Mouse (Mus musculus) liver, postnatal 0 days (tissue): ENCODE measurements around the gene Mdga1. TPM values are rescaled to one million over a fixed set of nuclear protein-coding genes. Genes with fewer than 3 reads are reported as not detected.

Experiments
- ATAC-seq: fragments of 200-750 bp; cut with Nextera tagmentation; 2 replicates; pipeline ENCODE4 v1.8.0; 2017; ENCODE audit warnings: mild to moderate bottlenecking, moderate library complexity
- DNase-seq: peaks from one replicate; pipeline ENCODE4 v3.0.0-alpha.2; 2016
- H3K27ac ChIP-seq: fragments of 300-500 bp; sonication (generic); 2 replicates; pipeline ENCODE4 v1.5.1; 2014; ENCODE audit warnings: antibody characterized with exemption, moderate library complexity, mild to moderate bottlenecking, low read depth
- H3K27me3 ChIP-seq: fragments of 300-500 bp; sonication (generic); 2 replicates; pipeline ENCODE4 v1.6.1; 2014; ENCODE audit warnings: low read length, control low read depth, mixed read lengths; ENCODE audit not compliant: insufficient read depth
- H3K36me3 ChIP-seq: fragments of 300-500 bp; sonication (generic); replicated peaks from 2 replicates; pipeline ENCODE4 v1.6.1; 2014; ENCODE audit warnings: mild to moderate bottlenecking, control low read depth, low read length, moderate library complexity, mixed read lengths; ENCODE audit not compliant: insufficient read depth
- H3K4me1 ChIP-seq: fragments of 300-500 bp; sonication (generic); 2 replicates; pipeline ENCODE4 v1.6.1; 2014; ENCODE audit warnings: antibody characterized with exemption, mild to moderate bottlenecking, control low read depth; ENCODE audit not compliant: insufficient read depth
- H3K4me2 ChIP-seq: fragments of 300-500 bp; sonication (generic); 2 replicates; pipeline ENCODE4 v1.6.1; 2014; ENCODE audit warnings: low read depth, mild to moderate bottlenecking, low read length, moderate library complexity, mixed read lengths
- H3K4me3 ChIP-seq: fragments of 300-500 bp; sonication (generic); 2 replicates; pipeline ENCODE4 v1.5.1; 2014; ENCODE audit warnings: low read depth, low read length
- H3K9ac ChIP-seq: fragments of 300-500 bp; sonication (generic); replicated peaks from 2 replicates; pipeline ENCODE4 v1.6.1; 2014; ENCODE audit warnings: mild to moderate bottlenecking, moderate library complexity
- H3K9me3 ChIP-seq: fragments of 300-500 bp; sonication (generic); 2 replicates; pipeline ENCODE4 v1.6.1; 2016; ENCODE audit warnings: mild to moderate bottlenecking, control low read depth, low read length, mixed read lengths
- CTCF ChIP-seq: sonication (generic); IDR thresholded peaks from 2 replicates; pipeline ENCODE4 v1.5.1; 2016; ENCODE audit warnings: antibody characterized with exemption, low read depth
- EP300 ChIP-seq: IDR thresholded peaks from 2 replicates; pipeline ENCODE4 v1.6.1; 2016; ENCODE audit warnings: antibody characterized with exemption, low read depth, mild to moderate bottlenecking
- WGBS: fragments of 180-500 bp; shearing (Covaris S2); extraction: QIAGEN DNeasy Blood & Tissue Kit; methylation state at CpG from one replicate; pipeline ENCODE4 v1.1.7; 2014; ENCODE audit not compliant: insufficient replicate concordance; 5-methylcytosine and 5-hydroxymethylcytosine counted together
- polyA plus RNA-seq: library from polyadenylated mRNA; unstranded; fragments of >200 nt; fragmentation: Nextera tagmentation; extraction: Ambion mirVana; gene quantifications from 2 replicates; pipeline ENCODE4 v1.2.1, GENCODE M21; 2015

Gene Mdga1
- polyA plus RNA-seq, 1 experiment from 2014 or later, result 2.0 TPM

DNA sequence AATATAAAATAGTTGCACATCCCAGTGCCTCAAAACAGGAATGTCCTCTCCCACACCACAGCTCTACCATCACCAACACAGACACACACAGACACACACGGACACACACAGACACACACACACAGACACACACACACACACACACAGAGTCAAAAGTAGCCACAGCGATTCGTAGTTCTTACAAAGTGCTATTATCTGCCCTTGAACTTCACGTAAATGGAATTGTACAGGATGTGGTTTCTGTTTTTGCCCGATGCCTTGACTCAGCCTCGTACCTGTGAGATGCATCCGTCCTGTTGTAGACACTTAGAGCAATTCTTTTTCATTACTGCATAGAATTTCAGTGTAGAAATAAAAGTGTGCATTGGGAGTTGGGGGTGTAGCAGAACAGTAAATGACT, 3.3 kb upstream of the Mdga1 start:
- ATAC-seq (no peak), DNase-seq (no peak)
- Histone ChIP-seq H3K4me1 (no peaks in the 10 kb centered on the region), H3K9ac (no peak overlapping the region), H3K27ac (no peak overlapping the region), H3K36me3 (no peaks in the 10 kb centered on the region), H3K9me3 (no peaks in the 10 kb centered on the region), H3K27me3 (no peaks in the 10 kb centered on the region), H3K4me2 (no peak overlapping the region), H3K4me3 (no peak overlapping the region)
- TF ChIP-seq EP300 (no peak), CTCF (no peak)
- 65% methylated on average over 7 of the region's 7 CpGs for WGBS

DNA sequence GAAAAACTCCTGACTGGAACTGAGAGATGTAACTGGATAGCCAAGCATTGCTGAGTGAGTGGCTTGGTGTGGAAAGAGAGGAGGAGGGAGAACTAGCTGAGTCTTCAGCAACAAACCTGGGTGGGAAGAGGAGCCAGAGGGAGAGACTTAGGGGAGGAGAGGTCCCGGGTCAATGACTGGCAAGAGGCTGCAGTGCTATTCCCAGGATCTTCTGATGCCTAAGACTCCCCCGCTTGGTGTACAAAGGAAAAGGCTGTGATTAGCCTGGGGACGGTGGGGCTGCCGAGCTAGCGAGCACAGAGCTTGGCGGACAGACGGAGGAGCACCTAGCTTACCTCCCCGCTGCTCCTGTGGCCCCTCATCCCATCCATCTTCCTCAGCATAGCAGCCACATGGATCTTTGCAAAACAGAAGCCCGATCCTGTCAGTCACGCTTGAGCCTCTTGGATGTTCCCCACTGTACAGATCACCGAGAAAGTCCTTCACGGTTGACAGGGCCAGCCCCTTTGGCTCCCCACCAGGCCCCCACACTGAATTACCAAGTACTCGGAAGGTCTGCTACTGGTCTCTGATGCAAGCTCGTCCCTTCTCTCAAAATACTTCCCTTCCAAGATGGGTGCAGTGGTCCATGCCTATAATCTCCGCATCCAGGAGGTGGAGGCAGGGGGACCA, 2.0 kb upstream of the Mdga1 start:
- Histone ChIP-seq H3K4me1 (no peaks in the 10 kb centered on the region), H3K27ac (no peak overlapping the region), H3K36me3 (no peaks in the 10 kb centered on the region), H3K9ac (no peak overlapping the region), H3K9me3 (no peaks in the 10 kb centered on the region), H3K27me3 (no peaks in the 10 kb centered on the region), H3K4me2 (no peak overlapping the region), H3K4me3 (no peak overlapping the region)
- no peak for ATAC-seq
- 66% methylated on average over 15 of the region's 15 CpGs for WGBS
- DNase-seq, result no peak
- no peak for TF ChIP-seq EP300
- no peak for TF ChIP-seq CTCF

- WGBS, result 37% methylated on average over 5 of the region's 5 CpGs
- DNase-seq (no peak), ATAC-seq (no peak)
- H3K9ac ChIP-seq, result no peak overlapping the region
- H3K4me2 ChIP-seq, result no peak overlapping the region
- TF ChIP-seq EP300 (no peak), CTCF (no peak)
- H3K4me3 ChIP-seq, result no peak overlapping the region
- peaks cover 5% of the 10 kb centered on the region; the same call in 1 of the 2 replicates for H3K4me1 ChIP-seq
- no peaks in the 10 kb centered on the region for H3K9me3 ChIP-seq
- no peaks in the 10 kb centered on the region for H3K36me3 ChIP-seq
- no peak overlapping the region for H3K27ac ChIP-seq
- 0 out of 2 replicates have a peak, but pooled peaks cover 7% of the 10 kb centered on the region for H3K27me3 ChIP-seq
Observed at GRCm38 (mm10) chr17:29965506-29965905, 4.4 kb downstream of the Mdga1 start.

DNA sequence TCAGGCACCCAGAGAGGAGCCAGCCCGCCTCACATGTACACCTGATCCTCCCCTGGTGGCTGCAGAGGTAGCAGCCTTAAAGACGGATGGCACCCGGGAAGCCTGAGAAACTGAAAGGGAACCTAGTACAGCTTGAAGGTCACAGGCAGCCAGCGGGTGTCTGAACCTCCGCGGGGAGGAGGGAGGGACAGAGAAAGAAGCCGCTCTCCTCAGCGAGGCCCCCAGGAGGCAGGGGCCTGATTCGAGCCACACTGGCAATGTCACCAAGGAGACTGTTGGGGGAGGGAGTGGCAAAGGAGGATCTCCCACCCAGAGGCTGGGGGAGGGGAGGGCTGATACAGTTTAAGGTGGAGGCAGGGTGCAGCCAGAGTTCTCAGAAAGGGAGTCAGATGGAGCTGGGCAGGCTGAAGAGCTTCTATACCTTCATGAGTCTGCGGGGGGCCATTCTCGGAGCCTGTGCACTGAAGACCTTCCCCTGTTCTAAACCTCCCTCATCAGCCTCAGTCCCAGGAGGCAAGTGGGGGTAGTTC, 6.1 kb downstream of the Mdga1 start:
- 4% methylated on average over 11 of the region's 11 CpGs for WGBS
- Histone ChIP-seq H3K4me3 (peak overlapping the region; percentile 20; the same call in 1 of the 2 replicates), H3K4me2 (peak overlapping the region; percentile 54), H3K36me3 (no peaks in the 10 kb centered on the region), H3K27ac (no peak overlapping the region), H3K9ac (no peak overlapping the region), H3K4me1 (peaks cover 5% of the 10 kb centered on the region; the same call in 1 of the 2 replicates), H3K27me3 (0 out of 2 replicates have a peak, but pooled peaks cover 7% of the 10 kb centered on the region), H3K9me3 (peaks cover 5% of the 10 kb centered on the region)
- no peak for ATAC-seq
- DNase-seq, result no peak
- TF ChIP-seq EP300, result no peak
- TF ChIP-seq CTCF, result no peak

DNA sequence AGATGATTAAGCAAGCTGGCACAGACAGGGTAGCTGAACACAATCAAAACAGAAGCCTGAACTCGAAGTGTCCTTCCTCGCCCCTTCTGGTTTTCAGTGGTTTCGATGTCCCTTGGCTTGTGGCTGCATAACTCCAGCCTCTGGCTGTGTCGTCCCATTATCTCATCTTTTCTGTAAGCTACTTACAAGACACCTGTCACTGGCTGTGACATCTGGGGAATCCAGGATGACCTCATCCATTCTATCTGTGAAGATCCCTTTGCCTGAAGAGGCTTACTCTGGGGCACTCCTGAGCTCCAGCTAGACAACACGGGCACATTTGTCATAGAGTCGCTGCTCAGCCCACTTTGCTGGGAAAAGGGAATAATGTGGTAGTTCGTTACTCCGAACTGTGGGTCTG, 14.0 kb downstream of the Mdga1 start:
- 67% methylated on average over 8 of the region's 8 CpGs for WGBS
- H3K36me3 ChIP-seq, result no peaks in the 10 kb centered on the region
- no peak overlapping the region for H3K27ac ChIP-seq
- H3K4me1 ChIP-seq, result no peaks in the 10 kb centered on the region
- H3K4me2 ChIP-seq, result no peak overlapping the region
- no peaks in the 10 kb centered on the region for H3K27me3 ChIP-seq
- DNase-seq (no peak), ATAC-seq (no peak)
- H3K9ac ChIP-seq, result no peak overlapping the region
- TF ChIP-seq CTCF, result no peak
- TF ChIP-seq EP300, result no peak
- H3K4me3 ChIP-seq, result no peak overlapping the region
- H3K9me3 ChIP-seq, result peaks cover 5% of the 10 kb centered on the region

GRCm38 (mm10) chr17:29954316-29954715, 15.6 kb downstream of the Mdga1 start:
- 54% methylated on average over 5 of the region's 5 CpGs for WGBS
- H3K4me2 ChIP-seq, result no peak overlapping the region
- no peaks in the 10 kb centered on the region for H3K4me1 ChIP-seq
- TF ChIP-seq CTCF (no peak), EP300 (no peak)
- H3K4me3 ChIP-seq, result no peak overlapping the region
- H3K36me3 ChIP-seq, result no peaks in the 10 kb centered on the region
- H3K27me3 ChIP-seq, result no peaks in the 10 kb centered on the region
- no peak overlapping the region for H3K9ac ChIP-seq
- H3K9me3 ChIP-seq, result peaks cover under 1% of the 10 kb centered on the region
- H3K27ac ChIP-seq, result no peak overlapping the region
- no peak for DNase-seq
- ATAC-seq, result no peak
